ENCODE assay signal across 13 mouse cellular contexts in the genomic region with DNA sequence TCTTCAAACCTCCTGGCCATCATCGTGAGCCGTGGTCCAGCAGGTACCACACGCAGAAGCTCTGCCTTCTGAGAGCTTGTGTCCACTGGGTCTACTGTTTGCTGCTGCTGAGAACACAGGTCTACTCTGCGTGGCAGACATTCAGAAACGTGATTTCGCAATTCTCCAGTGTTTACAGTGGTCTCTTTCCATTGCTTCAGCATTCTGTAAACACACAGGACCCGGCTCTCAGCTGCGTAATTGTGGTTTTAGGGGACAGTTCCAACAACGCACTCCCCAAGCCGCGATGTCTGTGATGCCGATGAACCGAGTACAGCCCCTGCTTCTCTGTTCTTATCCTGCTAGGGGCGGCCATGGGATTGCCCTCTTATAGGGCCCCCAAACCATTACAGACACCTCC. TPM values are rescaled to one million over a fixed set of nuclear protein-coding genes. Genes with fewer than 3 reads are reported as not detected.
DNase-seq lines count a peak whose midpoint lies in the region; ATAC-seq and TF ChIP-seq lines count a peak whose summit lies in the region.
"Had no signal": no experiment of that assay in that cellular context is flagged by ENCODE, and none has a peak within 500 bp of the region (broad histone marks: within the 10 kb centered on the region; RNA-seq: fewer than 3 reads in every experiment).

No protein-coding gene starts in this region.

- H3K9ac ChIP-seq in liver, adult 2 months (ENCODE audit: low read depth, low read length), result no peak overlapping the region
- no peak overlapping the region for H3K9ac ChIP-seq in intestine, postnatal 0 days (ENCODE audit: low read depth, low read length)
- H3K9ac ChIP-seq in lung, embryonic 15.5 days, result no peak overlapping the region
- no peak overlapping the region for H3K9ac ChIP-seq in stomach, embryonic 15.5 days
- H3K9ac ChIP-seq: limb, embryonic 15.5 days had no signal

- no peaks in the 10 kb centered on the region for H3K27me3 ChIP-seq in liver, adult 2 months (ENCODE audit: control insufficient read depth, insufficient read depth, low read length)
- H3K27me3 ChIP-seq in intestine, postnatal 0 days (replicated peaks; ENCODE audit: control insufficient read depth, insufficient read depth, low read length), result no peaks in the 10 kb centered on the region
- no peaks in the 10 kb centered on the region for H3K27me3 ChIP-seq in lung, embryonic 15.5 days
- no peaks in the 10 kb centered on the region for H3K27me3 ChIP-seq in stomach, embryonic 15.5 days (replicated peaks)
- H3K27me3 ChIP-seq: limb, embryonic 15.5 days had no signal

- peaks cover 5% of the 10 kb centered on the region; the same call in 1 of the 2 replicates for H3K4me1 ChIP-seq in liver, adult 2 months (ENCODE audit: control insufficient read depth, insufficient read depth, low read length)
- H3K4me1 ChIP-seq in intestine, postnatal 0 days (replicated peaks; ENCODE audit: control insufficient read depth, insufficient read depth, low read length), result no peaks in the 10 kb centered on the region
- H3K4me1 ChIP-seq in lung, embryonic 15.5 days, result peaks cover 45% of the 10 kb centered on the region
- H3K4me1 ChIP-seq in stomach, embryonic 15.5 days, result peaks cover 15% of the 10 kb centered on the region
- H3K4me1 ChIP-seq: limb, embryonic 15.5 days had no signal

- DNase-seq in liver, adult 2 months (ENCODE audit: extremely low read depth, low read depth, low spot score), result peak; percentile 62
- no peak for DNase-seq in liver
- DNase-seq in spleen, adult 18-20 months, result no peak
- DNase-seq in embryo, embryonic 9.5 days (ENCODE audit: extremely low spot score), result no peak
- DNase-seq in adrenal gland, postnatal 10 days, result no peak
- DNase-seq: cerebellum, adult 9-10 months; right cerebral cortex, postnatal 14 days had no signal

- no peaks in the 10 kb centered on the region for H3K36me3 ChIP-seq in liver, adult 2 months (ENCODE audit: control insufficient read depth, insufficient read depth, low read length)
- no peaks in the 10 kb centered on the region for H3K36me3 ChIP-seq in intestine, postnatal 0 days (ENCODE audit: control insufficient read depth, insufficient read depth)
- no peaks in the 10 kb centered on the region for H3K36me3 ChIP-seq in lung, embryonic 15.5 days
- H3K36me3 ChIP-seq in stomach, embryonic 15.5 days, result no peaks in the 10 kb centered on the region
- H3K36me3 ChIP-seq: limb, embryonic 15.5 days had no signal

- TF ChIP-seq CTCF in liver, adult 2 months (IDR thresholded peaks at IDR 0.05; ENCODE audit: low read depth, low read length), result no peak
- no peak for TF ChIP-seq CTCF in intestine, postnatal 0 days (IDR thresholded peaks at IDR 0.05; ENCODE audit: low read depth)

- no peak for TF ChIP-seq POLR2A in liver, adult 2 months (IDR thresholded peaks at IDR 0.05; ENCODE audit: extremely low read depth, insufficient read depth, low read length)

- no peak overlapping the region for H3K4me3 ChIP-seq in liver, adult 2 months (ENCODE audit: insufficient read depth, low read depth, low read length)
- H3K4me3 ChIP-seq in intestine, postnatal 0 days (ENCODE audit: low read depth, low read length), result no peak overlapping the region
- H3K4me3 ChIP-seq in lung, embryonic 15.5 days, result no peak overlapping the region
- H3K4me3 ChIP-seq in stomach, embryonic 15.5 days (replicated peaks), result no peak overlapping the region
- H3K4me3 ChIP-seq: left cerebral cortex, adult 2 months; limb, embryonic 15.5 days had no signal

- 14% methylated on average over 14 of the region's 14 CpGs for WGBS in liver, adult 2 months
- WGBS in intestine, postnatal 0 days, result 59% methylated on average over 14 of the region's 14 CpGs
- 37% methylated on average over 14 of the region's 14 CpGs for WGBS in lung, embryonic 15.5 days
- 57% methylated on average over 14 of the region's 14 CpGs for whole genome bisulfite sequencing in stomach, embryonic 15.5 days

- H3K27ac ChIP-seq in liver, adult 2 months (replicated peaks; ENCODE audit: insufficient read depth, low read depth, low read length), result no peak overlapping the region
- peak overlapping the region; percentile 54; the same call in 1 of the 2 replicates for H3K27ac ChIP-seq in intestine, postnatal 0 days (ENCODE audit: low read depth, low read length)
- peak overlapping the region; percentile 65 for H3K27ac ChIP-seq in lung, embryonic 15.5 days
- peak overlapping the region; percentile 73 for H3K27ac ChIP-seq in stomach, embryonic 15.5 days
- H3K27ac ChIP-seq: left cerebral cortex, adult 2 months; limb, embryonic 15.5 days had no signal

- H3K9me3 ChIP-seq in intestine, postnatal 0 days (ENCODE audit: control insufficient read depth), result no peaks in the 10 kb centered on the region
- no peaks in the 10 kb centered on the region for H3K9me3 ChIP-seq in lung, embryonic 15.5 days
- H3K9me3 ChIP-seq in stomach, embryonic 15.5 days, result no peaks in the 10 kb centered on the region
- H3K9me3 ChIP-seq: limb, embryonic 15.5 days had no signal

- ATAC-seq in intestine, postnatal 0 days, result peak; percentile 20; the same call in 1 of the 2 replicates
- peak; percentile 74 for ATAC-seq in lung, embryonic 15.5 days (ENCODE audit: borderline replicate concordance, extremely low read depth, low FRiP score, low TSS enrichment)
- no peak for ATAC-seq in stomach, embryonic 15.5 days (ENCODE audit: insufficient read depth, low FRiP score, low read depth)
- ATAC-seq: forebrain, embryonic 14.5 days had no signal

- no peak overlapping the region for H3K4me2 ChIP-seq in intestine, postnatal 0 days (replicated peaks; ENCODE audit: low read depth)
- no peak overlapping the region for H3K4me2 ChIP-seq in lung, embryonic 15.5 days
- no peak overlapping the region for H3K4me2 ChIP-seq in stomach, embryonic 15.5 days
- H3K4me2 ChIP-seq: limb, embryonic 15.5 days had no signal

- H3K79me2 ChIP-seq in liver, adult 2 months (ENCODE audit: control insufficient read depth, insufficient read depth, low read length), result no peaks in the 10 kb centered on the region

RNA-seq across cellular contexts. Expression of a gene that starts 16.1 kb away (rescaled TPM):
- 6.9 and 9.5 TPM in 2 replicates for total RNA-seq in liver, adult 2 months (2014; rRNA removed)
- polyA plus RNA-seq in liver, adult 2 months (2012; rRNA removed), result 16.4 and 23.0 TPM in 2 replicates
- polyA plus RNA-seq in intestine, postnatal 0 days (2015; fragmentation: Nextera tagmentation; extraction: Ambion mirVana), result 40.4 and 42.2 TPM in 2 replicates
- 128 and 139 TPM in 2 replicates for polyA plus RNA-seq in lung, embryonic 15.5 days (2015; fragmentation: Nextera tagmentation; extraction: Ambion mirVana)
- polyA plus RNA-seq in stomach, embryonic 15.5 days (2015; fragmentation: Nextera tagmentation; extraction: Ambion mirVana), result 117 and 124 TPM in 2 replicates
- total RNA-seq in adrenal gland, postnatal 10 days (2021), result 10 to 100 TPM; 66.2 to 68.2 TPM
